Mouse (Mus musculus): Measurements from ENCODE around the gene Rgp1. TPM values are rescaled to one million over a fixed set of nuclear protein-coding genes. Genes with fewer than 3 reads are reported as not detected.
A peak's percentile ranks its signal among the peaks of the same experiment; 100 is the strongest.

Gene Rgp1
- polyA plus RNA-seq, 1 experiment = 114 TPM

DNA sequence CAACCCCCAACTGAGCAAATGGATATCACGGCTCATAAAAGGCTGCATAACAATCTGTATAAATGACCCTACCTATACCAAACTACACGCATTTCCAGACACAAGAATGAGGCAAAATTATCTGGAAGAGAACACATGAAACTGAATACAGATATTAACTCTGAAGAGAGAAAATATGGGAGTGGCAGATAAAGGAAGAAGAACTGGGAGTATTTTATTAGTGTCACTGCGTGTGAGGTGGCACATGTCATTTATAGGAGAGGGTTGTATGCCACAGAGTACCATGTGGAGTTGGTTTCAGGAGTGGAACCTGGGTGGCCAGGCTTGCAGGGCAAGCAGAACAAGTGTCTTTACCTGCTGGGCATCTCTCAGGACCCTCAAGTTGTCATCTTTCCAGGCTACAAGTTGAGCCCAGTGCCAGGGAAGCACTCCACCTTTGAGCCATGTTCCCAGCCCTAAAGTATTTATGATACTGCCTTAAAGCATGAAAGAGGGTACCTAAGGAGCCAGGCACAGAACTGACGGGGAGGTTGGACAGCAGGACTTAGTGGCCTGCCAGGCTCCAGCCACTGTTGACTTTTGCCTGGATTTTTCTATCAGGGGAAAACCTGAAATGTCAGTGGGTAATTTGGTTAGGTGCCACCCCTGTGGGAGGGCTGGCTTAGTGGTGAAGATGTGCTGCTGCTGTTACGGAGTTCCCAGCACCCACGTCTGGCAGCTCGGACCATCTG lies 20.3 kb downstream of the Rgp1 start:
- no peak for DNase-seq
- Histone ChIP-seq H3K4me3 (ENCODE audit: control insufficient read depth, insufficient read depth, low read length) (no peak overlapping the region), H3K36me3 (ENCODE audit: control insufficient read depth, insufficient read depth, low read length) (no peaks in the 10 kb centered on the region), H3K27ac (ENCODE audit: control insufficient read depth, insufficient read depth, low read length) (no peak overlapping the region), H3K4me1 (replicated peaks; ENCODE audit: control insufficient read depth, insufficient read depth, low read length) (no peaks in the 10 kb centered on the region), H3K27me3 (ENCODE audit: control insufficient read depth, insufficient read depth, low read length) (no peaks in the 10 kb centered on the region)
- TF ChIP-seq CTCF (IDR thresholded peaks at IDR 0.05; ENCODE audit: borderline replicate concordance, control insufficient read depth, extremely low read depth, insufficient read depth, low read length, poor library complexity) (no peak), POLR2A (IDR thresholded peaks at IDR 0.05; ENCODE audit: control insufficient read depth, extremely low read depth, insufficient read depth, low read length, poor library complexity) (no peak)
- WGBS = 94% methylated on average over 7 of the region's 7 CpGs

DNA sequence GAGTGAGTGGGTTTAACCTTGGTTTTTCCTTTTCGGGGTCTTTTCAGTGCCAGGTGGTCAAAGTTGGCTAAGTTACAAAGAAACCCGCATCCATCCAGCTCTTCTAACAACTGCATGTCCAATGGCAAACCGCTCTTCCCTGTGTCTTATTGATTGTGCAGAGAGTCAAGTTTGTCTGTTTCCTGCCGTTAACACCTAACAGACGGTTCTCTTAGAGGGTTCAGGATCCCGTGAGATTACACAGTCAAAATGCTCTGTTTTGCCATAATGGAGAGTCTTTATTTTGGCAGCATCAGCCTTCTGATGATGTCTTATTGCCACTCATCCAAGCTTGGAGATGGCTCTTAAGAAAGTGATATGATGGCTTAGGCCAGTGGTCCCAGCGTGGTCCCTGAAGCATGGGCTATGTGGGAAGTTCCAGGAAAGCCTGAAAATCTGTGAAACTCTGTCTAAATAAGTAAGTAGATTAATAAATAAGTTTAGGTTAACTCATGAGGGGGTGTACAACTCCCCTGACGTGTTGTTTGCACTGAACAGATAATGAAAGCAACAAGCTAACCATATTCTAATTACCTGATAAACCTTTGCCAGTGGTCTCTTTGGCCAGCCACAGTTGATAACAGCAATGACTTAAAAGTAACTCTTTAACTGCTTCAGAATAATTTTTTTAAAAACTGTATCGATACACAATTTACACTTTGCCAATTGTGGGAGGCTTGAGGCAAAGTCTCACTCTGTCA lies 21.9 kb downstream of the Rgp1 start:
- no peak for DNase-seq
- Histone ChIP-seq H3K36me3 (ENCODE audit: control insufficient read depth, insufficient read depth, low read length) (no peaks in the 10 kb centered on the region), H3K27ac (ENCODE audit: control insufficient read depth, insufficient read depth, low read length) (no peak overlapping the region), H3K4me1 (replicated peaks; ENCODE audit: control insufficient read depth, insufficient read depth, low read length) (no peaks in the 10 kb centered on the region), H3K27me3 (ENCODE audit: control insufficient read depth, insufficient read depth, low read length) (no peaks in the 10 kb centered on the region), H3K4me3 (ENCODE audit: control insufficient read depth, insufficient read depth, low read length) (no peak overlapping the region)
- 89% methylated on average over 9 of the region's 9 CpGs for WGBS
- TF ChIP-seq POLR2A (IDR thresholded peaks at IDR 0.05; ENCODE audit: control insufficient read depth, extremely low read depth, insufficient read depth, low read length, poor library complexity) (no peak), CTCF (IDR thresholded peaks at IDR 0.05; ENCODE audit: borderline replicate concordance, control insufficient read depth, extremely low read depth, insufficient read depth, low read length, poor library complexity) (no peak)

DNA sequence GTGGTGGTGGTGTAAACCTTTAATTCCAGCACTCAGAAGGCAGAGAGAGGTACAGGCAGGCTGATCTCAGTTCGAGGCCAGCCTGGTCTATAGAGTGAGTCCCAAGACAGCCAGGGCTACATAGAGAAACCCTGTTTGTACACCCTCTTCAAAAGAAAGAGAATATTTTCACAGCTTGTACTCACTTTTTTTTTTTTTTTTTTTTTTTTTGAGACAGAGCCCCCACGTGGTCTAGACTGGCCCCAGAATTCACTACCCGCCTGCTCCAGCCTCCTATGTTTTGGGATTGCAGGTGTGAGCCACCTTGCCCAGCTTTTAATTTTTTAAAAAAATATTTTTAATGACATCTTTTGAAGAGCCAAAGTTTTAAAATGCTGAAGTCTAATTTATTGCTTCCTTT lies 25.6 kb downstream of the Rgp1 start:
- no peaks in the 10 kb centered on the region for H3K36me3 ChIP-seq (ENCODE audit: control insufficient read depth, insufficient read depth, low read length)

DNA sequence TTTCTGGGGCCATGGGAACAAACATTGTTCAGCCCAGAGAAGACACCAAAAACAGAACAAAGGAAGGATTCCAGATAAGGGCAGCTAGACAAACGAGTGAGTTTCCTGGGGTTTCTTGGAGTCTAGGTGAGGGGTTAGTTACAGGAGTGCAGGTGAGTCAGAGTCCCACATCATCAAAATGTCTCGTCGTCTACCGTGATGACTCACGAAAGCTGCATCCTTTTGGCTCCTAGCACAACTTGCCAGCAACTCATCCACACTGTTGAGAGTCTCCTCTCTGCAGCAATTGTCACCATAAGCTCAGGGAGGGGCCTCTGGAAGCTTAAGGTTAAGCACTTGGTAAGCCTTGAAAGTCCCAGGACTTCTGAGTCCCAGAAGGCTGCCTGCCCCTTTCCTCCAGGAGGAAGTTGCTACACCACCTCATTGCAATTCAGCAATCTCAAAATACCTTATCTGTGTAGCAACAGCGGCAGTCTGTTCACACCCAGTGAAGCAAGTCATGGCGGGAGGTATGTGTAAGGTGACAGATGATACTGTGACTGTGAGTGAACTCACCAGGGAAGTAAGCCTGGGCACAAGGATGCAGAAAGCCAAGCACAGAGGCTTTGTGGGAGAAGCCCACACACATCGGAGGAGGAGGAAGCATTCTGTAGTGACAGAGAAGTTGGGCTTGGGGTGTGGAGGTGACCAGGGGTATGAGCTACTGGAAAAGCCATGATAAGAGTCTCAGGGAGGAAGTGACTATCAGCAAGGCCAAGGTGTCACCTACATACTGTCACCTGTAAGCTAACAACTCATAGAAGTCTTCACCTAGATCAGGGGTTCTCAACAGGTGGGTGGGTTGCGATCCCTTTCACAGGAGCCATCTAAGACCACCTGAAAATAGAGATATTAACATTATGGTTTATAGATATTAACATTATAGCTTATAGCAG lies 26.5 kb downstream of the Rgp1 start:
- no peak for DNase-seq
- no peak overlapping the region for H3K27ac ChIP-seq (ENCODE audit: control insufficient read depth, insufficient read depth, low read length)
- no peak for TF ChIP-seq POLR2A (IDR thresholded peaks at IDR 0.05; ENCODE audit: control insufficient read depth, extremely low read depth, insufficient read depth, low read length, poor library complexity)
- no peak for TF ChIP-seq CTCF (IDR thresholded peaks at IDR 0.05; ENCODE audit: borderline replicate concordance, control insufficient read depth, extremely low read depth, insufficient read depth, low read length, poor library complexity)
- WGBS = 60% methylated on average over 9 of the region's 9 CpGs
- no peaks in the 10 kb centered on the region for H3K27me3 ChIP-seq (ENCODE audit: control insufficient read depth, insufficient read depth, low read length)
- no peak overlapping the region for H3K4me3 ChIP-seq (ENCODE audit: control insufficient read depth, insufficient read depth, low read length)
- H3K36me3 ChIP-seq (ENCODE audit: control insufficient read depth, insufficient read depth, low read length) = no peaks in the 10 kb centered on the region
- H3K4me1 ChIP-seq (replicated peaks; ENCODE audit: control insufficient read depth, insufficient read depth, low read length) = no peaks in the 10 kb centered on the region

More for the DNA sequence above, 25.6 kb downstream of the Rgp1 start:
- WGBS = 74% methylated on average over 3 of the region's 3 CpGs
- H3K4me1 ChIP-seq (replicated peaks; ENCODE audit: control insufficient read depth, insufficient read depth, low read length) = no peaks in the 10 kb centered on the region
- H3K27me3 ChIP-seq (ENCODE audit: control insufficient read depth, insufficient read depth, low read length) = no peaks in the 10 kb centered on the region
- TF ChIP-seq POLR2A (IDR thresholded peaks at IDR 0.05; ENCODE audit: control insufficient read depth, extremely low read depth, insufficient read depth, low read length, poor library complexity) (no peak), CTCF (IDR thresholded peaks at IDR 0.05; ENCODE audit: borderline replicate concordance, control insufficient read depth, extremely low read depth, insufficient read depth, low read length, poor library complexity) (no peak)
- no peak for DNase-seq
- no peak overlapping the region for H3K27ac ChIP-seq (ENCODE audit: control insufficient read depth, insufficient read depth, low read length)
- no peak overlapping the region for H3K4me3 ChIP-seq (ENCODE audit: control insufficient read depth, insufficient read depth, low read length)

DNA sequence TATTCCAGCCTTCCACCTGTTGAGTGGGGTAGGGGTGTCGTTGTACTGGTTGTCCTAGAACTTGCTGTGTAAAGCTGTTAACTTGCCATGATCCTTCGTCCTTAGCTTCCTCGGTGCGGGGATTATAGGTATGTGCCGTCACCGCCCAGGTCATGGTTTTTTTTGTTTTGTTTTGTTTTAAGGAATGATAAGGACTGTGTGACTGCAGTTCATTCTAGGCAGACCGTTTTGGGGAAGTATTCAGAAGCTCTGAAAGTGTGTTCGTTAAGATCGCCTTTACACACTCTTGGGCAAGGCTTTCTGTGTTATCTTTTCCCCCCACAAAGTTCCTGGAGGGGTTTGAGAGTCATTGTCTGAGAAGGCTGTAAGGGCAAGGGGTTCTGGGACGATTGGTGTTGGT lies 34.0 kb downstream of the Rgp1 start:
- Histone ChIP-seq H3K36me3 (ENCODE audit: control insufficient read depth, insufficient read depth, low read length) (no peaks in the 10 kb centered on the region), H3K4me3 (ENCODE audit: control insufficient read depth, insufficient read depth, low read length) (no peak overlapping the region), H3K4me1 (replicated peaks; ENCODE audit: control insufficient read depth, insufficient read depth, low read length) (no peaks in the 10 kb centered on the region), H3K27me3 (ENCODE audit: control insufficient read depth, insufficient read depth, low read length) (no peaks in the 10 kb centered on the region), H3K27ac (ENCODE audit: control insufficient read depth, insufficient read depth, low read length) (no peak overlapping the region)
- TF ChIP-seq POLR2A (IDR thresholded peaks at IDR 0.05; ENCODE audit: control insufficient read depth, extremely low read depth, insufficient read depth, low read length, poor library complexity) = no peak
- DNase-seq = no peak
- 51% methylated on average over 10 of the region's 10 CpGs for WGBS

DNA sequence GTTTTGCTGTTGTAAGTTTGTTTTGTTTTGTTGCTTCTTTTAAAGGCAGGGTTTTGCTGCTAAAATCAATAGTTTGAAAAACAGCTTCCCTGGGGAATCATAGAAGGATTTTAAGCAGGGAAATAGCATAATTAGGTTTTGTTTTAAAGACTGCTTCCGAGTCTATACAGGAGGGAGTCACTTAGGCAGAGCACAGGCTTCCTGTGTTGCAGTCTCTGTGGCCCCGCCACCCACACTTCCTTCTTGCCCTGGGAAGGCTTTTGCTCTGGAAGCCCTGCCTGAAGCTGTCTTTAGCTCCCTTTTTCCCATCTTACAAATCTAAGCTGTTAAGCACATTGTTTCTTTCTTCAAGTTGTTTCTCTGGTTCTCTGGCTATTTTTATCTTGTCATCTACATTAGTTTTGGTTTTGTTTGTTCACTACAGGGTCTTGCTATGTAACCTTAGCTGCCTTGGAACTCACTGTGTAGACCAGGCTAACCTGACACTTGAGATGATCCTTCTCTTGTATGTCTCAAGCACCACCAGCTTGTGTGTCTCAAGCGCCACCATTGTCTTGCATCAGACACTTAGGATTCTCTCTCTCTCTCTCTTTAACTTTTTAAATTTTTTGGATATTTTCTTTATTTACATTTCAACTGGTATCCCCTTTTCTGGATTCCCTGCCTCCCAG lies 34.7 kb downstream of the Rgp1 start:
- DNase-seq = peak; percentile 3

More for the DNA sequence above, 34.7 kb downstream of the Rgp1 start:
- WGBS = 56% methylated on average over 3 of the region's 3 CpGs
- no peak overlapping the region for H3K27ac ChIP-seq (ENCODE audit: control insufficient read depth, insufficient read depth, low read length)
- no peaks in the 10 kb centered on the region for H3K36me3 ChIP-seq (ENCODE audit: control insufficient read depth, insufficient read depth, low read length)
- H3K4me1 ChIP-seq (replicated peaks; ENCODE audit: control insufficient read depth, insufficient read depth, low read length) = no peaks in the 10 kb centered on the region
- no peaks in the 10 kb centered on the region for H3K27me3 ChIP-seq (ENCODE audit: control insufficient read depth, insufficient read depth, low read length)
- no peak overlapping the region for H3K4me3 ChIP-seq (ENCODE audit: control insufficient read depth, insufficient read depth, low read length)
- no peak for TF ChIP-seq POLR2A (IDR thresholded peaks at IDR 0.05; ENCODE audit: control insufficient read depth, extremely low read depth, insufficient read depth, low read length, poor library complexity)
